Mouse (Mus musculus): ENCODE results near the gene Stip1. TPM values are rescaled to one million over a fixed set of nuclear protein-coding genes. Genes with fewer than 3 reads are reported as not detected.
"Not testable (repeated sequence)": the region's sequence is repeated elsewhere in the genome, so short reads cannot be mapped to it uniquely, and the experiment has no call there.

The Stip1 gene
- 218 and 229 TPM in 2 replicates for polyA plus RNA-seq (2015; fragmentation: Nextera tagmentation; extraction: Ambion mirVana)

- H3K27me3 ChIP-seq = no peaks in the 10 kb centered on the region
- peaks cover 35% of the 10 kb centered on the region for H3K4me1 ChIP-seq (replicated peaks)
- H3K4me2 ChIP-seq = peak within 1 kb of the TSS; percentile 88
- ATAC-seq (ENCODE audit: low FRiP score, low read depth) = peak; percentile 99
- WGBS = under 1% methylated on average over 48 of the region's 49 CpGs
- H3K27ac ChIP-seq (replicated peaks) = peak within 1 kb of the TSS; percentile 96
- H3K9me3 ChIP-seq = no peaks in the 10 kb centered on the region
- peaks cover 5% of the 10 kb centered on the region for H3K36me3 ChIP-seq
- H3K9ac ChIP-seq = peak within 1 kb of the TSS; percentile 89
- peak within 1 kb of the TSS; percentile 85 for H3K4me3 ChIP-seq
Measured at GRCm38 (mm10) chr19:7039841-7040636, at the start of gene Stip1. Stip1 (minus strand) TSS chr19:7039967.

- 53% methylated on average over 5 of the region's 5 CpGs for WGBS
- H3K36me3 ChIP-seq = no peaks in the 10 kb centered on the region
- H3K9me3 ChIP-seq = no peaks in the 10 kb centered on the region
- H3K4me3 ChIP-seq = no peak overlapping the region
- H3K4me2 ChIP-seq = no peak overlapping the region
- H3K9ac ChIP-seq = no peak overlapping the region
- no peaks in the 10 kb centered on the region; the same call in 1 of the 2 replicates for H3K27me3 ChIP-seq
- ATAC-seq (ENCODE audit: low FRiP score, low read depth) = no peak
- H3K27ac ChIP-seq (replicated peaks) = no peak overlapping the region
- peaks cover 76% of the 10 kb centered on the region for H3K4me1 ChIP-seq (replicated peaks)
Measured at GRCm38 (mm10) chr19:7089050-7089449, 49.3 kb upstream of the Stip1 start.

DNA sequence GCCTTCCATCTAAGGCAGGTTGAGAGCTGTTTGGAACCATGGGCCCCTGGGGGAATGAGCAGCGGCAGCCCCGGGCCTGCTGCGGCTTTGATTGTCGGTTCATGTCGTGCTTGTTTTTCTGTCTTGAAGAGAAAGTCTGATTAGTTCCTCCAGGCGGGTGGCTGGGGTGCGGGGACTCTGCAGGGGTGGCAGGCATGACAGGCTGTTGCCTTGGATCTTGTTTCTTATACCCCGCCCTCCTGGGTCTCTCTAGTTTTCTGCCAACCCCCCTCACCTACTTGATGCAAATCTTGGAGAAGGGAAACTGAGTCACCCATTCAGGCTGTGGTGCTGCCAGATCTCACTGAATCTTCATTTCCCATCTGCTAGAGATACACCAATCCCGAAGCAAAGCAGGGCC, 48.8 kb upstream of the Stip1 start:
- H3K4me3 ChIP-seq = no peak overlapping the region
- no peak for ATAC-seq (ENCODE audit: low FRiP score, low read depth)
- H3K27me3 ChIP-seq = no peaks in the 10 kb centered on the region; the same call in 1 of the 2 replicates
- no peak overlapping the region for H3K27ac ChIP-seq (replicated peaks)
- no peaks in the 10 kb centered on the region for H3K36me3 ChIP-seq
- peaks cover 79% of the 10 kb centered on the region for H3K4me1 ChIP-seq (replicated peaks)
- WGBS = 16% methylated on average over 9 of the region's 9 CpGs
- H3K9ac ChIP-seq = no peak overlapping the region
- H3K4me2 ChIP-seq = no peak overlapping the region
- H3K9me3 ChIP-seq = no peaks in the 10 kb centered on the region

GRCm38 (mm10) chr19:7084734-7085133, 45.0 kb upstream of the Stip1 start:
- ATAC-seq (ENCODE audit: low FRiP score, low read depth) = no peak
- H3K4me2 ChIP-seq = 0 out of 2 replicates have a peak overlapping the region, but pooled peaks have one; percentile 2
- WGBS = 34% methylated on average over 15 of the region's 15 CpGs
- no peak overlapping the region for H3K9ac ChIP-seq
- peaks cover 52% of the 10 kb centered on the region for H3K4me1 ChIP-seq (replicated peaks)
- no peak overlapping the region for H3K4me3 ChIP-seq
- no peaks in the 10 kb centered on the region; the same call in 1 of the 2 replicates for H3K27me3 ChIP-seq
- no peaks in the 10 kb centered on the region for H3K9me3 ChIP-seq
- H3K27ac ChIP-seq (replicated peaks) = no peak overlapping the region
- H3K36me3 ChIP-seq = no peaks in the 10 kb centered on the region

- no peaks in the 10 kb centered on the region for H3K9me3 ChIP-seq
- no peaks in the 10 kb centered on the region for H3K27me3 ChIP-seq
- peaks cover 48% of the 10 kb centered on the region for H3K4me1 ChIP-seq (replicated peaks)
- H3K4me3 ChIP-seq = no peak overlapping the region
- no peak overlapping the region; the same call in 1 of the 2 replicates for H3K27ac ChIP-seq (replicated peaks)
- H3K4me2 ChIP-seq = no peak overlapping the region
- no peak overlapping the region for H3K9ac ChIP-seq
- no peaks in the 10 kb centered on the region for H3K36me3 ChIP-seq
- peak; percentile 45; the same call in 1 of the 2 replicates for ATAC-seq (ENCODE audit: low FRiP score, low read depth)
- 25% methylated on average over 14 of the region's 14 CpGs for WGBS
Measured at GRCm38 (mm10) chr19:7083035-7083794, 43.4 kb upstream of the Stip1 start.

DNA sequence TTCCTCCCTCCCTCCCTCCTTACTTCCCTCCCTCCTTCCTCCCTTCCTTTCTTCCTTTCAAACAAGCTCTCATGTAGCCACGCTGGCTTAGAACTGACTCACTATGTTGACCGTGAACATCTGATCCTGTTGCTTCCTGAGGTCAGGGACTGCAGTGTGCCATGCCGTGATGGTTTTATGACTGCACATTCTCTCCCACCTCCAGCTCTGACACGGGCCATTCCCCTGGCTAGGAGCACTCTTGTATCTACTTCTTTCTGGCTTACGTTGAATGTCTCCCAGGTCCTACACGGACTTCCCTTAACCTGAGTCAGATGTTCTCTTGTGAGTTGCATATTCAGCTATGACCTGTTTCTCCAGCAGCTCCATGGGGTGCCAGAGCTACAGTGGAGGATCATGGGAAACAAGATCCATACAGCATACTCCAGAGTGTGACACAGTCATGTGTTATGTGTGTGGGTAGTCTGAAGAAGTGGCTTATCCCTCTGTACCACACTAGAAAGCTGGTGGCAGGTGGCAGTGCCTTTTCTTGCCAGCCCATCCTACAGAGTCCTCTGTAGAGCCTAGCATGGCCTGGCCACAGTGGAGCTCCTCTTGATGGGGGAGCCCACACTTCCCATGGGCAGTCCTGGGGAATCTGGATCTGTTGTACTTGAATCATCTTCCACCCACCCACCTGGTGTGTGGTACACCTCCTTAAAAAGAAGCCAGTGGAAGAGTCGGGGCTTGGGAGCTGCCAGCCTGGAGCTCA, 41.9 kb upstream of the Stip1 start:
- Histone ChIP-seq H3K4me2 (no peak overlapping the region), H3K27me3 (no peaks in the 10 kb centered on the region), H3K9ac (no peak overlapping the region), H3K36me3 (no peaks in the 10 kb centered on the region), H3K4me1 (replicated peaks) (peaks cover 46% of the 10 kb centered on the region), H3K4me3 (no peak overlapping the region), H3K9me3 (no peaks in the 10 kb centered on the region), H3K27ac (replicated peaks) (no peak overlapping the region)
- WGBS = 82% methylated on average over 7 of the region's 7 CpGs
- no peak for ATAC-seq (ENCODE audit: low FRiP score, low read depth)

GRCm38 (mm10) chr19:7078271-7078670, 38.5 kb upstream of the Stip1 start:
- no peak for ATAC-seq (ENCODE audit: low FRiP score, low read depth)
- H3K4me2 ChIP-seq = no peak overlapping the region
- H3K36me3 ChIP-seq = no peaks in the 10 kb centered on the region
- H3K9me3 ChIP-seq = no peaks in the 10 kb centered on the region
- H3K4me3 ChIP-seq = no peak overlapping the region
- no peak overlapping the region for H3K9ac ChIP-seq
- peaks cover 34% of the 10 kb centered on the region for H3K4me1 ChIP-seq (replicated peaks)
- 86% methylated on average over 7 of the region's 7 CpGs for WGBS
- no peak overlapping the region for H3K27ac ChIP-seq (replicated peaks)
- H3K27me3 ChIP-seq = no peaks in the 10 kb centered on the region

GRCm38 (mm10) chr19:7077666-7078065, 37.9 kb upstream of the Stip1 start:
- no peak overlapping the region for H3K27ac ChIP-seq (replicated peaks)
- H3K4me1 ChIP-seq (replicated peaks) = peaks cover 32% of the 10 kb centered on the region
- 35% methylated on average over 9 of the region's 9 CpGs for WGBS
- no peak overlapping the region for H3K4me2 ChIP-seq
- ATAC-seq (ENCODE audit: low FRiP score, low read depth) = no peak
- no peaks in the 10 kb centered on the region for H3K36me3 ChIP-seq
- no peaks in the 10 kb centered on the region for H3K27me3 ChIP-seq
- H3K9me3 ChIP-seq = no peaks in the 10 kb centered on the region
- no peak overlapping the region for H3K9ac ChIP-seq
- H3K4me3 ChIP-seq = no peak overlapping the region

DNA sequence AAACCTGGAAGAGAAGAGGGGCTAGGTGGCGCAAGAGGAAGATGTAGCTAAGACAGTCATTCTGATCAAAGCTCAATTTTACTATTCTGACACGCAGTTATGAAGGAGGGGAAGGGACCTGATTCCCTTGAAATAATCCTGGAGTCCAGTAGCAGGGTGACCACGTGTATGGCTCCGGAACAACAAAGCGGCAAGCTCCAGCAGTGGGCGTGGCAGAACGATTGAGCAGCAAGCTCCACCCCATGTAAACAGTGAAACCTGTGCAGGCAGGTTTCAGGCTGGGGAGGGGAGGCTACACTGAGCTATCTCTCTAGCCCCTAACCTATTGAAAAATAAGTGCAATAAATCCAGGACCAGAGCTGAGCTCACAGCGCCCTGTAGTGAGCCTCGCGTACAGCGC, 35.6 kb upstream of the Stip1 start:
- 85% methylated on average over 11 of the region's 11 CpGs for WGBS

DNA sequence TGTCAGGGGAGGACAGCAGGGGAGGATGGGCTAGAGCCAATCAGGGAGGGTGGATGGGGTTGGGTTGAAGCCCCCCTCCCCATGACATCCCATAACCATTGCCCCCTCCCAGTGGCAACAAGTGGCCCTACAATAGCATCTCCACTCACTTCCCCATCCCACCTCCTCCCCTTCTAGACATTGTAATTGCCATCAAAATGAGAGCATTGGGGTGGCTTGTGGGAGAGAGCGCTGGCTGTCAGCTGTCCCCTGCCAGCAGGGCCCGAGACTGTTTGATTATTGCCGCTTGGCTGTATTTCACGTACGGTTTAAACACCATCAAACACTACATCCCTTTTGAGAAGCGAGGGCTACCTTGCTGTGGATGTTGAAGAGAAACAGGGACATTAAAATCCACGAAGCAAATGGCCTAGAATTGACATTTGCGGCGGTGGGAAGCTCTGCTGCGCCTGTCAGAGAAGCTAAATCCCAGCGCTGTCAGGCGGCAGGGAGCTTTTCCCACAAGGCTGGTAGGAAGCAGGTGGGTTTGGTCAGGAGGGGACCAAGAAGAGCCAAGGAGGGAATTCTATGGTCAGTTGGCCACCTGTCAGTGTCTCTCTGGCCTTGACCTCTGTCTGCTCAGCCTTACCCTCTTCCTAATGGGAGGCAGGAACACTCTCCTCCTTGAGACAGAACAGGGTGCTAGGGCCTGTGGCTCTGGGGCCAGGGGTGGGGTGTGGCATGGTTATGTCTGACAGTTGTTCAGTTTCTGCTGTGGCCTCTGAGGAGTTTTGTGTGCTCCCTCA, 34.4 kb upstream of the Stip1 start:
- H3K36me3 ChIP-seq = no peaks in the 10 kb centered on the region
- WGBS = 30% methylated on average over 12 of the region's 12 CpGs
- no peak for ATAC-seq (ENCODE audit: low FRiP score, low read depth)
- H3K27ac ChIP-seq (replicated peaks) = 0 out of 2 replicates have a peak overlapping the region, but pooled peaks have one; percentile 13
- peaks cover 5% of the 10 kb centered on the region; the same call in 1 of the 2 replicates for H3K27me3 ChIP-seq
- no peaks in the 10 kb centered on the region for H3K9me3 ChIP-seq
- H3K4me2 ChIP-seq = no peak overlapping the region
- H3K4me1 ChIP-seq (replicated peaks) = peaks cover 49% of the 10 kb centered on the region
- H3K9ac ChIP-seq = no peak overlapping the region
- H3K4me3 ChIP-seq = no peak overlapping the region

More for the DNA sequence above, 35.6 kb upstream of the Stip1 start:
- ATAC-seq (ENCODE audit: low FRiP score, low read depth); H3K27me3 ChIP-seq; H3K27ac ChIP-seq (replicated peaks); H3K9me3 ChIP-seq; H3K4me3 ChIP-seq; H3K4me2 ChIP-seq; H3K36me3 ChIP-seq; H3K9ac ChIP-seq: not testable (repeated sequence)
- peaks cover 46% of the 10 kb centered on the region for H3K4me1 ChIP-seq (replicated peaks)

GRCm38 (mm10) chr19:7072221-7072620, 32.5 kb upstream of the Stip1 start:
- Histone ChIP-seq H3K27me3 (peaks cover 5% of the 10 kb centered on the region; the same call in 1 of the 2 replicates), H3K9ac (no peak overlapping the region), H3K4me1 (replicated peaks) (peaks cover 58% of the 10 kb centered on the region), H3K4me3 (no peak overlapping the region), H3K4me2 (no peak overlapping the region), H3K9me3 (no peaks in the 10 kb centered on the region), H3K36me3 (no peaks in the 10 kb centered on the region), H3K27ac (replicated peaks) (no peak overlapping the region)
- ATAC-seq (ENCODE audit: low FRiP score, low read depth) = no peak
- 51% methylated on average over 6 of the region's 6 CpGs for WGBS
